Mouse (Mus musculus): Measurements from ENCODE around the gene Asb7. TPM values are rescaled to one million over a fixed set of nuclear protein-coding genes. Genes with fewer than 3 reads are reported as not detected.

Asb7 gene
- polyA plus RNA-seq, 1 experiment from 2014 or later, result 17.1 TPM

DNA sequence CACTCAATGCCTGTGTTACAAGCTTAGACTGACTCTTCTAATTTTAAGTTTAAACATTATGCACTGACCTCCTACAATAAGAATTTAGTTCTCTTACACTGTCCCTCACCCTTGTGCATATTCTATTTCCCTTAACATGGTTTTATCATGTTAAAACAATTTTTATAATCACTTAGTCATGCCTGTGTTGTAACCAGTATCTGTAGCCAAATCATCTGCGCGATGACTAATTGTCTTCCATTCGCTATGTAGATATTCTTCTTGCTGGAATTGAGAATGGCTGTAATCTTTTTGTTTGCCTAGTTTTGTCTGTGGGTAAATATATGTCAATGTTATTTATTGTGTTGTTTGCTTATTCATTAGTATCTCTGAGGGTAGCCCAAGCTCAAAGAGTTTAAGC lies 91.5 kb downstream of the Asb7 start:
- Histone ChIP-seq H3K9me3 (ENCODE audit: control insufficient read depth, low read length) (no peaks in the 10 kb centered on the region), H3K9ac (ENCODE audit: low read depth, low read length) (no peak overlapping the region), H3K4me1 (replicated peaks; ENCODE audit: control insufficient read depth, insufficient read depth, low read length) (no peaks in the 10 kb centered on the region), H3K4me3 (ENCODE audit: low read depth, low read length) (no peak overlapping the region), H3K36me3 (ENCODE audit: control insufficient read depth, insufficient read depth, low read length) (no peaks in the 10 kb centered on the region), H3K4me2 (replicated peaks; ENCODE audit: low read depth, low read length) (no peak overlapping the region), H3K27ac (ENCODE audit: low read depth, low read length) (no peak overlapping the region), H3K27me3 (ENCODE audit: control insufficient read depth, insufficient read depth, low read length) (no peaks in the 10 kb centered on the region)
- DNase-seq (ENCODE audit: low spot score) (no peak), ATAC-seq (ENCODE audit: low FRiP score) (no peak)
- 96% methylated on average over 3 of the region's 3 CpGs for WGBS

Other genes with a start within 250 kb of the Asb7 start
- gene Lins1, start 293 bp upstream of the Asb7 start, polyA plus RNA-seq (2014; fragmentation: Nextera tagmentation; extraction: Ambion mirVana), result 25.4 and 25.6 TPM in 2 replicates
- gene Cers3, start 53.9 kb upstream of the Asb7 start, polyA plus RNA-seq (2014; fragmentation: Nextera tagmentation; extraction: Ambion mirVana), result 1.5 and 1.6 TPM in 2 replicates
- 1.5 and 1.9 TPM in 2 replicates for gene Adamts17, start 150.1 kb upstream of the Asb7 start, polyA plus RNA-seq (2014; fragmentation: Nextera tagmentation; extraction: Ambion mirVana)